Mouse (Mus musculus): ENCODE measurements around the gene Trp53bp2. TPM values are rescaled to one million over a fixed set of nuclear protein-coding genes. Genes with fewer than 3 reads are reported as not detected.
A peak's percentile ranks its signal among the peaks of the same experiment; 100 is the strongest.

Trp53bp2 gene
- polyA plus RNA-seq (2015; fragmentation: Nextera tagmentation; extraction: Ambion mirVana), result 24.1 and 25.2 TPM in 2 replicates

DNA sequence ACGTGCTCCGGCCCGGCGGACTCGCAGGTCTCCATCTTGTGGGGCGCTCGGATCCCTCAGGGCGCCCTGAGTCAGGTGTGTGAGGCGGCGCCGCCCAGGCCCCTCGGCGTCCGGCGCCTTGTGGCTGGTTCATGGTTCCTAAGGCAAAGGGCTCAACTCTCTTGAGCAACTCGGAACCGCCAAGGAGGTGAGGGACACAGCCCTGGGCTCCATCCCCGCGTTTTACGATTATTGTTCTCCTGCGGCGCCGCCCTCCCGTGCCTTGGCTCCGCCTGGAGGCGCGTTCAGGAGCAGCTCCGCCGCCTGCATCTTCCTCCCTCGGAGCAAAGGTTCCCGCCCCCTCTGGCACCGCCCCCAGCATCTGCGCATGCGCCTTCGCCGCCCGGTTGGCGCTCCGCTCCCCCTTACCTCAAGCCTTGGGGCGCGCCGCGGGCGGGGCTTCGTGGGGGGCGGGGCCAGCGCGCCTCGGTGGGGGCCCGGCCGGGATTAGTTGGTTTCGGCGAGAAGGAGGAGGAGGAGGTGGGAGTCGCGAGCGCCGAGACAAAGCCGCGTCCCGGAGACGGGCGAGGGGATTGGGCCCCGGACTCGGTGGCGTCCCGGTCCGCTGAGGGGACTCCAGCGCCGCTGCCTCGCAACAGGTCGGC lies at the start of gene Trp53bp2:
TSS of gene Trp53bp2 (plus strand) at position 489 of the 644 bp plus-strand sequence.
- under 1% methylated on average over 59 of the region's 71 CpGs for WGBS
- peak within 1 kb of the TSS; percentile 93 for H3K9ac ChIP-seq
- peaks cover 39% of the 10 kb centered on the region for H3K4me1 ChIP-seq
- peak within 1 kb of the TSS; percentile 94 for H3K27ac ChIP-seq
- no peaks in the 10 kb centered on the region for H3K36me3 ChIP-seq (ENCODE audit: poor library complexity, severe bottlenecking)
- H3K27me3 ChIP-seq, result no peaks in the 10 kb centered on the region
- peak; percentile 96 for ATAC-seq
- peak within 1 kb of the TSS; percentile 84 for H3K4me3 ChIP-seq
- peak within 1 kb of the TSS; percentile 83 for H3K4me2 ChIP-seq
- H3K9me3 ChIP-seq (replicated peaks), result no peaks in the 10 kb centered on the region

DNA sequence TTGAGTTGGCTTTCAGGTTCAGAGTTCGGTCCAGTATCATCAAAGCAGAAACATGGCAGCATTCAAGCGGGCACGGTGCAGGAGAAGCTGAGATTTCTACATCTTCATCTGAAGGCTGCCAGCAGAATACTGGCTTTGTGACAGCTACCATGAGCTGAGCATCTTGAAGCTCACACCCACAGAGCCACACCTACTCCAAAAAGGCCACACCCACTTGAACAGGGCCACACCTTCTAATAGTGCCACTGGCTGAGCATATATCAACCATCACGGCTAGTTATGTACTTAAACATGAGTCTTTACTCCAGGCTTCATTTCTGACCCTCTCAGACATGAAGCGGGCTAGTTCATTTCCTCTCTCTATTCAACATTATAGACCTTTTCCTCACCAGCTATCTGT lies 46.3 kb upstream of the Trp53bp2 start:
- Histone ChIP-seq H3K9me3 (replicated peaks) (no peaks in the 10 kb centered on the region), H3K4me3 (no peak overlapping the region), H3K4me1 (no peaks in the 10 kb centered on the region), H3K36me3 (ENCODE audit: poor library complexity, severe bottlenecking) (no peaks in the 10 kb centered on the region), H3K4me2 (no peak overlapping the region), H3K27ac (no peak overlapping the region), H3K9ac (no peak overlapping the region), H3K27me3 (no peaks in the 10 kb centered on the region)
- WGBS, result 90% methylated on average over 5 of the region's 5 CpGs
- ATAC-seq, result no peak

DNA sequence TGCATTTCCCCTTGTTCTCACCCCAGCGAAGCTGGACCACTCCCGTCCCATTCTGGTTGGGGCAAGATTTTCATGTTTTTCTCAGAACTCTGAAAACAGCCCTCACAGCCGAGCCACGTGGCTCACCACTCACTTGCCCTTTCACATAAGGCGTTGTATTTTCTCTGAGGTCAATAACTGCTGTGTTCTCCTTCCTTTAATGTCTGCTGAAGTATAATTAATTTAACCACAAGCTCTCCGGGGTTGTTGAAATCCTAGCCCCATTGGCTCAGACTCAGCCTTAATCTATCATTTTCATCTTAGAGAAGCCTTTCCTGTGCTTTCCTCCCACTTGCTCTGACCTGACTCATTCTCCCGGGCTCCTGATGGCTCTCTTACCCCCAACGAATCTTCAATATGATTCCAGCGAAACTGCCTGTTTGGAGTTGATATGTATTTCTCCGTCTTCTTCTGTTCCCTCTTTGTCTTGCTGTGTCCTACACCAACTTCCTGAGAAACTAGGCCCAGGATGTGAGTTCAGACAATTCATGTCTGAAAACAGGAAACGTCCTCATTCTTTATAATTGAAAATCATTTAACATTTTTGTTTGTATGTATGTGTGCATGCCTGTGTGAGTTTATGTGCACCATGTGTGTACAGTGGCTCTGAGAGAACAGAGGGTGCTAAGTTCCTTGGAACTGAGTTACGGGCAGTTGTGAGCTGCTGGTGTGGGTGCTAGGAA lies 45.1 kb upstream of the Trp53bp2 start:
- Histone ChIP-seq H3K4me3 (no peak overlapping the region), H3K27me3 (no peaks in the 10 kb centered on the region), H3K4me2 (no peak overlapping the region), H3K4me1 (no peaks in the 10 kb centered on the region), H3K9ac (no peak overlapping the region), H3K36me3 (ENCODE audit: poor library complexity, severe bottlenecking) (no peaks in the 10 kb centered on the region), H3K27ac (no peak overlapping the region), H3K9me3 (replicated peaks) (no peaks in the 10 kb centered on the region)
- WGBS, result 53% methylated on average over 12 of the region's 12 CpGs
- ATAC-seq, result no peak

DNA sequence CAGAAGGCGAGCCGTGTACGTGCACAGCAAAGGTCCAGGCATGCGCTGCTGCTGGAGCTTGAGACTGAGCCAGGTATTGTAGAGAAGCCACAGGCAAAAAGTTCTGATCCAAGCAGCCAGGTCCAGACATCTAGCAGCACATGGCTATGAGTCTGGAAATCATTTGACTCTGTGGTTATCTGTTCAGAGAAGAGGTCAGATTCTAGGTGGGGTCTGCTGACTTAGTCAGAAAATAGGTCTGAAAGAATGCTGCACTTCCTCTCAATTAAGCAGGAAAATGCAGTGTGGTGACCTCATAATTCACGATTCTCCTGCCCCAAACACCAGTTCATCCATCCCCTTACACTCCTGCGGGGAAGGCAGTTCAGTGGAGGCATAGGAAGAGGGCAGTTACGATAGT lies 40.7 kb upstream of the Trp53bp2 start:
- H3K27ac ChIP-seq, result no peak overlapping the region
- H3K4me1 ChIP-seq, result no peaks in the 10 kb centered on the region
- no peak overlapping the region for H3K9ac ChIP-seq
- no peak overlapping the region for H3K4me2 ChIP-seq
- H3K9me3 ChIP-seq (replicated peaks), result no peaks in the 10 kb centered on the region
- H3K4me3 ChIP-seq, result no peak overlapping the region
- H3K36me3 ChIP-seq (ENCODE audit: poor library complexity, severe bottlenecking), result no peaks in the 10 kb centered on the region
- WGBS, result 73% methylated on average over 7 of the region's 7 CpGs
- ATAC-seq, result no peak
- no peaks in the 10 kb centered on the region for H3K27me3 ChIP-seq

GRCm38 (mm10) chr1:182368782-182369181 lies 40.2 kb upstream of the Trp53bp2 start:
- 79% methylated on average over 8 of the region's 8 CpGs for WGBS
- H3K4me3 ChIP-seq, result no peak overlapping the region
- H3K4me1 ChIP-seq, result no peaks in the 10 kb centered on the region
- no peaks in the 10 kb centered on the region for H3K9me3 ChIP-seq (replicated peaks)
- H3K27me3 ChIP-seq, result no peaks in the 10 kb centered on the region
- H3K4me2 ChIP-seq, result no peak overlapping the region
- no peak overlapping the region for H3K9ac ChIP-seq
- no peaks in the 10 kb centered on the region for H3K36me3 ChIP-seq (ENCODE audit: poor library complexity, severe bottlenecking)
- H3K27ac ChIP-seq, result no peak overlapping the region
- ATAC-seq, result no peak

GRCm38 (mm10) chr1:182369435-182369834 lies 39.5 kb upstream of the Trp53bp2 start:
- no peaks in the 10 kb centered on the region for H3K4me1 ChIP-seq
- H3K4me2 ChIP-seq, result no peak overlapping the region
- WGBS, result 84% methylated on average over 4 of the region's 4 CpGs
- no peaks in the 10 kb centered on the region for H3K36me3 ChIP-seq (ENCODE audit: poor library complexity, severe bottlenecking)
- no peaks in the 10 kb centered on the region for H3K9me3 ChIP-seq (replicated peaks)
- H3K27me3 ChIP-seq, result no peaks in the 10 kb centered on the region
- H3K9ac ChIP-seq, result no peak overlapping the region
- H3K4me3 ChIP-seq, result no peak overlapping the region
- no peak for ATAC-seq
- H3K27ac ChIP-seq, result no peak overlapping the region

- H3K36me3 ChIP-seq (ENCODE audit: poor library complexity, severe bottlenecking), result no peaks in the 10 kb centered on the region
- H3K27ac ChIP-seq, result no peak overlapping the region
- no peak overlapping the region for H3K9ac ChIP-seq
- WGBS, result 89% methylated on average over 8 of the region's 8 CpGs
- H3K9me3 ChIP-seq (replicated peaks), result no peaks in the 10 kb centered on the region
- peaks cover 4% of the 10 kb centered on the region for H3K4me1 ChIP-seq
- H3K4me3 ChIP-seq, result no peak overlapping the region
- ATAC-seq, result no peak
- no peaks in the 10 kb centered on the region for H3K27me3 ChIP-seq
- H3K4me2 ChIP-seq, result no peak overlapping the region
Measured at GRCm38 (mm10) chr1:182371891-182372290, 37.1 kb upstream of the Trp53bp2 start.

DNA sequence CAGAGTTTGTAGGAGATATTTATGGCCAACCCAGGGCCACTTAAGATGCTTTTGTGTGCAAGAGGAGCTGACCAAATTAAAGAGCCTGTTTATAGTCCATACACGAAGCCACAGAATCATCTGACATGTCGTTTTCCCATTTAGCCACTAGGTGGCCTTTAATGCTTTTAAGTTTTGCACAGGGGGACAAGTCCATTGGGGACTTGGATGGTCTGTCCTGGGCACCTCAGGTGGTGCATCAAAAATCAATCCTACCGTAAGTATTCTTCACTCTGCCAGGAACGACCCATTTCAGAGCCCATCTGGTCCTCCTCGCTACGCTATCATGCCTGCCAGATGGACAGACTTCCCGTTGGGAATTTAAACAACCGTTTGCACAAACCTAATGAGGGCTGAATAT lies 32.8 kb upstream of the Trp53bp2 start:
- WGBS, result 26% methylated on average over 8 of the region's 8 CpGs
- no peak overlapping the region for H3K4me2 ChIP-seq
- peak; percentile 55; the same call in 1 of the 2 replicates for ATAC-seq

GRCm38 (mm10) chr1:182376826-182377225 lies 32.1 kb upstream of the Trp53bp2 start:
- WGBS, result 91% methylated on average over 7 of the region's 7 CpGs
- H3K9ac ChIP-seq, result no peak overlapping the region
- no peak for ATAC-seq
- no peak overlapping the region for H3K4me3 ChIP-seq
- H3K4me2 ChIP-seq, result no peak overlapping the region
- H3K27me3 ChIP-seq, result no peaks in the 10 kb centered on the region
- no peaks in the 10 kb centered on the region for H3K9me3 ChIP-seq (replicated peaks)
- no peak overlapping the region for H3K27ac ChIP-seq
- no peaks in the 10 kb centered on the region for H3K36me3 ChIP-seq (ENCODE audit: poor library complexity, severe bottlenecking)
- H3K4me1 ChIP-seq, result peaks cover 4% of the 10 kb centered on the region

More for the DNA sequence above, 32.8 kb upstream of the Trp53bp2 start:
- Histone ChIP-seq H3K27ac (no peak overlapping the region), H3K4me1 (peaks cover 4% of the 10 kb centered on the region), H3K27me3 (no peaks in the 10 kb centered on the region), H3K36me3 (ENCODE audit: poor library complexity, severe bottlenecking) (no peaks in the 10 kb centered on the region), H3K4me3 (no peak overlapping the region), H3K9ac (no peak overlapping the region), H3K9me3 (replicated peaks) (no peaks in the 10 kb centered on the region)

- 81% methylated on average over 6 of the region's 6 CpGs for WGBS
- Histone ChIP-seq H3K4me2 (no peak overlapping the region), H3K36me3 (ENCODE audit: poor library complexity, severe bottlenecking) (no peaks in the 10 kb centered on the region), H3K4me3 (no peak overlapping the region), H3K9ac (no peak overlapping the region), H3K9me3 (replicated peaks) (no peaks in the 10 kb centered on the region), H3K27me3 (no peaks in the 10 kb centered on the region), H3K27ac (no peak overlapping the region), H3K4me1 (peaks cover 4% of the 10 kb centered on the region)
- ATAC-seq, result no peak
Measured at GRCm38 (mm10) chr1:182377519-182377918, 31.5 kb upstream of the Trp53bp2 start.

DNA sequence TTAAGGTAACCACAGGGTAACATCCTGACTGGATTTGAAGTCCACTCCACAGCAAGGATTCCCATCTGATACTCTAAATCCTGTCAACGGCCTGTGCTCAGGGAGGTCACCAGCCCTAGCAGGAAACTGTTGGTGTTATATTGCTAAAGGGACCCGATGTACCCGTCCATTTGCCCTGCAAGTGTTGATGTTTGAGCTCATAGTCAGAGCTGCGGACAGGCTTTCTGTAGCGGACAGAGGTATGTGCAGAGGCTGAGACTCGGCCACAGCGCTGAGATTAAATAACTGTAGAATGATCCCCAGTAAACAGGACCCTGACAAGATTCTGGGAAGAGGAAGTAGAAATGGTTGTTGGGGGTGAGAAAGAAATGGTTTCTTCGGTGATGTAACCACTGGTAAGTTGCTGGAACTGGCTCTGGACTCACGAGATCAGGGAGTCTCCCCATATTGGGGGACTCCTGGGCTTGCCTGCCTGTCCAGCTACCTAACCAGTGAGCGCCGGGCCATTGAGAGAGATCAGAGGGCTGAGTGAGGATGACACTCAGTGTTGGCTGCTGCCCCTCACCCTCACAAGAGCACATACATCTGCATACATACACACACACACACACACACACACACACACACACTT lies 30.7 kb upstream of the Trp53bp2 start:
- no peak for ATAC-seq
- WGBS, result 87% methylated on average over 11 of the region's 11 CpGs
- H3K27ac ChIP-seq, result no peak overlapping the region

GRCm38 (mm10) chr1:182378876-182379275 lies 30.1 kb upstream of the Trp53bp2 start:
- no peak overlapping the region for H3K4me2 ChIP-seq
- WGBS, result 82% methylated on average over 7 of the region's 7 CpGs
- no peak overlapping the region for H3K4me3 ChIP-seq
- no peak for ATAC-seq
- no peak overlapping the region for H3K9ac ChIP-seq
- no peaks in the 10 kb centered on the region for H3K27me3 ChIP-seq
- peaks cover 9% of the 10 kb centered on the region for H3K4me1 ChIP-seq
- no peak overlapping the region for H3K27ac ChIP-seq
- H3K36me3 ChIP-seq (ENCODE audit: poor library complexity, severe bottlenecking), result no peaks in the 10 kb centered on the region
- no peaks in the 10 kb centered on the region for H3K9me3 ChIP-seq (replicated peaks)

More for the DNA sequence above, 30.7 kb upstream of the Trp53bp2 start:
- H3K9me3 ChIP-seq (replicated peaks), result no peaks in the 10 kb centered on the region
- no peak overlapping the region for H3K4me3 ChIP-seq
- peaks cover 8% of the 10 kb centered on the region for H3K4me1 ChIP-seq
- no peak overlapping the region for H3K9ac ChIP-seq
- H3K4me2 ChIP-seq, result no peak overlapping the region
- no peaks in the 10 kb centered on the region for H3K27me3 ChIP-seq
- H3K36me3 ChIP-seq (ENCODE audit: poor library complexity, severe bottlenecking), result no peaks in the 10 kb centered on the region

Data from forebrain, embryonic 13.5 days (tissue).